Mouse (Mus musculus): Measurements from ENCODE around the gene Trip6. TPM values are rescaled to one million over a fixed set of nuclear protein-coding genes. Genes with fewer than 3 reads are reported as not detected.
"Not testable (repeated sequence)": the region's sequence is repeated elsewhere in the genome, so short reads cannot be mapped to it uniquely, and the experiment has no call there.

Trip6 gene
- total RNA-seq, 2 experiments from 2014 or later = 3.7 to 4.1 TPM

DNA sequence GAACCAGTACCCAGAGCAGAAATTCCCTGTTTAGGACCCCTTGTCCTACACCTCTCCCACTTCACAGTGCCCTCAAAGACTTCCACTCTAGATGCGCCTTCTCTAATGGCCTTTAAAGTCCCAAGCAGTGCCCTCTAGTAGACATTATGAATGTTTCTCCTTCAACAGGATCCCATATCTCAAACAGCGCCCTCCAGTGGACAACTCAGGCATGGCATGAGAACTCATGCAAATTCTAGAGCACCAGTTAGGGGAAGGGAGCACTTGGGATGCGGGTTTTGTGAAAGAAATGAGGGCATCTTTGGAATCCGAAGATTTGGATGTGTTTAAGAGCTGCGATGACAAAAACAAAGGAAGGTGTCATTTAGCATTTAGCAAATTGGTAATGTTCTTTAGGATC is 29.2 kb downstream of the Trip6 start:
- no peak for DNase-seq
- intact Hi-C loops (cut with DNase I) = no loop called here

GRCm38 (mm10) chr5:137284411-137284810 is 29.8 kb downstream of the Trip6 start:
- DNase-seq; intact Hi-C loops (cut with DNase I): not testable (repeated sequence)

DNA sequence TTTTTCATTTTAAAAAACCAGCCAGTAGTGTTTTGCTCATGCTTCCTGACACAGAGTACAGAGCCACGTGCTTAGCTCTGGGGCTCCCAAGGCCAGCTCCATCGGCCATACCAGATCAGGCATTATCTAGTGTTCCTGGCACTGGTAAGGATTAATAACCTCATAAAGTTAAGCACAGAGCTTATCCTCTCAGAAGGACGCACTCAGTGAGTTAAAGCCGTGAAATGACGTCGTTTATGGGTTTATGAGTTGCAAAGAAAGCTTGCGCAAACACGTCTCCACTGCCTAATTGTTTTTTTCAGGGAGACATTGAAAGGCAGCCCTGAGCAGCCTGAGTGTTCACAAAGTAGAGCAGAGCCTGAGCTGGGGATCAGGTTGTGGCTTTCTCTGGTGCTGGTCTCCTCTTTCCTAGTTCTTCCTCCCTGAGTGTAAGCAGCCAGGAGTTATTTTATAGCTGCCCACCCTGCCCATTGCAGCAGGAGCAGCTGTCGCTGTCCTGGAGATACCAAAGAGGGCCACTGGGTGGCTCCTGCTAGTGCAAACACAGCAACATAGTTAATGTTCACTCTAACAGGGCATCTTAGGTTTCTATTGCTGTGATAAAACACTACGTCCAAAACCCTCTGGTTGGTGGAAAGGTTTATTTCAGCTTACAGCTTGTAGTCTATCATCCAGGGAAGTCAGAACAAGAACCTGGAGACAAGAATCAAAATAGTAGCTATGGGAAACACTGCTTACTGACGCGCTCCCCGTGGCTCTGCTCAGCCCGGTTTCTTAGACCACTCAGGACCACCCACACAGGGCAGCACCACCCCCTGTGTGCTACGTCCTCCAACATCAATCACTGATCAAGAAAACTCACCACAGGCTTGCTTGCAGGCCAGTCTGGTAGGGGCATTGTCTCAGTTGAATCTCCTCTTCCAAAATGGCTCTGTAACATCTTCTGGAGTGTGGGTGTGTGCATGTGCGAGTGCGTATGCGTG is 36.6 kb downstream of the Trip6 start:
- intact Hi-C loops (cut with DNase I) = no loop called here
- no peak for DNase-seq

GRCm38 (mm10) chr5:137268131-137268910 is 45.9 kb downstream of the Trip6 start:
- intact Hi-C loops (cut with DNase I) = no loop called here
- DNase-seq = no peak

DNA sequence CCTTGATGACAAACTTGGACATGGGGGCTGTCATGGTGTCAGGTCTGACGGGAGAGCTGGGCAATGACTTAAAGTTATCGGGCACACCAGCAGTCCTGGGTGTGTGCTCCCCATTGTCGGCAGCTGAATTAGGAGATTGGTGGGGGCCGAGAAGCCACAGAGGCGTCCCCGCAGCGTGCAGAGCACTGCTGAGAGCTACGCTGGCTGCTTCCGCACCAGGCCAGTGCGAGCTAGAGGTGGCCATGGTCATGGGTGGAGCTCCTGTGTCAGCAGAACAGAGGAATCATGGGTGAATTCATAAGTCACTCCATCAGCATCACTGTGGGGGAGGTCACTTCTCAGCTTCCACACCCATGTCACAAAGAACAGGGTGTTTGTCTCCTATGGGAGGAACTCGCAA is 49.4 kb downstream of the Trip6 start:
- intact Hi-C loops (cut with DNase I) = no loop called here
- DNase-seq = no peak

DNA sequence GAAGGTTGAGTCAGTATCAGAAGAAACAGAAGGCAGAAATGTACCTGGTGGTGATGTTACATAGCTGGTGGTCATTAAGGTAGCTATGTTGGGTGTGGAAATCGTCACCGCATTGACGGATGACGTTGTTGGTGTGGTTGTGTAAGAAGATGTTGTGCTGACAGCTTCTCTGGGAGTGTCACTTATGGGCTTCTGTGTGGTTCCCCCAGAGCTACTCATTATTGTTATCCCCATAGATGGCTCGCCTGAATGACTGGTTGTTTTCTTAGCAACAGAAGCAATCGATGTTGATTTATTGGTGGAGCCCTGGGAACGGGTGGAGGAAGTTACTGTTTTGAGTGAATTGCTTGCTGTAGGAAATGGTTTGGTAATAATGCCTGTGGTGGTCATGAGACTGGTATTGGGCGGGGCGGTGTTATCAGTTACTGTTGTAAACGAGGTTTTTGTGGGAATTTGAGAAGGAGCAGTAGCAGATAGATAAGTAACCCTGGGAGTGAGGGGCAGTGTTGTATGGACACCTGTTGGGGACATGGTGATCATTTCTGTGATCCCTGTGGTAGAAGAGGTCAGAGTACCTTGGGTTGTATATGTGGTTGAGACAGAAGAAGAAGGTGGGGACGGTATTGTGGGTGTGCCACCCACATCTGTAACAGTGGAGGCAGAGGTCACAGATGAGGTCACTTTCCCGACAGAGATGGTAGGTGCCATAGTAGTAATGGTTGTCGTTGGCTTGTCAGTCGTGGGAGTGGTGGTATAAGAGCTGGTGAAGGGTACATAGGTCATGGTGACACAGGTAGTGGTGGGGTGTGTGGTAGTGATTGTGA is 50.1 kb downstream of the Trip6 start:
- intact Hi-C loops (cut with DNase I) = no loop called here

More for the DNA sequence above, 50.1 kb downstream of the Trip6 start:
- no peak for DNase-seq

Small RNA genes within 50 kb of the gene (microRNA-seq; reads per million reads assigned to microRNA genes)
- 0 reads per million in 2 experiments for gene Mir7036
- 0 reads per million in 2 experiments for gene Mir8116

Other genes starting within 250 kb of the Trip6 start
- 1 to 10 TPM; 2.8 to 7.5 TPM for gene Serpine1, start 242.1 kb downstream of the Trip6 start, total RNA-seq (2021)
- gene Trim56, start 198.2 kb downstream of the Trip6 start, total RNA-seq (2021) = 1 to 10 TPM; 7.0 to 8.0 TPM
- gene Muc3, start 165.1 kb downstream of the Trip6 start, total RNA-seq (2021) = not detected
- under 1 TPM; 0.17 to 0.31 TPM for gene Muc3a, start 102.0 kb downstream of the Trip6 start, total RNA-seq (2021)
- gene Ache, start 26.9 kb downstream of the Trip6 start, total RNA-seq (2021) = 10 to 100 TPM; 25.2 to 41.2 TPM
- 10 to 100 TPM; 17.6 to 25.1 TPM for gene Ufsp1, start 19.8 kb downstream of the Trip6 start, total RNA-seq (2021)
- 10 to 100 TPM; 27.7 to 39.8 TPM for gene Srrt, start 6.7 kb downstream of the Trip6 start, total RNA-seq (2021)
- gene Slc12a9, start 19.2 kb upstream of the Trip6 start, total RNA-seq (2021) = 1 to 10 TPM; 2.4 to 2.5 TPM
- 10 to 100 TPM; 12.1 to 13.4 TPM for gene Ephb4, start 35.7 kb upstream of the Trip6 start, total RNA-seq (2021)
- gene Zan, start 162.7 kb upstream of the Trip6 start, total RNA-seq (2021) = under 1 TPM; 0.02 to 0.03 TPM
- gene Pop7, start 188.1 kb upstream of the Trip6 start, total RNA-seq (2021) = 1 to 10 TPM; 8.6 to 9.9 TPM
- gene Gigyf1, start 204.1 kb upstream of the Trip6 start, total RNA-seq (2021) = 10 to 100 TPM; 17.4 to 23.4 TPM
- not detected for gene Epo, start 218.8 kb upstream of the Trip6 start, total RNA-seq (2021)
- gene Gnb2, start 219.1 kb upstream of the Trip6 start, total RNA-seq (2021) = 100 to 1,000 TPM; 107 to 129 TPM
- not detected for gene Actl6b, start 239.1 kb upstream of the Trip6 start, total RNA-seq (2021)